11 mouse cellular contexts compared by ENCODE assay signal in the genomic region with DNA sequence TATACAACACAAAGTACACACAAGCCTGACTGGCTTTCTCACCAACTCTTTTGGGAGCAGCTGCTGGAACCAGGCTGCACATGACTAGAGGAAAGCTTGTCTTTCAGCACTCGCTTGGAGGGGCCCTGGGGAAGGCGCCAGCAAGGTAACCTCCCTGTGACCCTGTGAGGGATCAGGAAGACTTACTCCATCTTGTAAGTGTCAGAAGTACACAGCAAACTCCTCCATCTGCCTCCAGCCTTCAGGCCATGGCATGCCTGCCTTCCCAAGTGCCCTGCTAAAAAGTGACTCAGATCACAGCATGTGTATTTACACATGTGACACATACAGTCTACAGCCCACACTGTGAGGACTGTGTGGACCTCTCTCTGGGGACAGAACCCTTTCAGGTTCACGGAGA. TPM values are rescaled to one million over a fixed set of nuclear protein-coding genes. Genes with fewer than 3 reads are reported as not detected.
DNase-seq lines count a peak whose midpoint lies in the region; ATAC-seq and TF ChIP-seq lines count a peak whose summit lies in the region.
"Had no signal": no experiment of that assay in that cellular context is flagged by ENCODE, and none has a peak within 500 bp of the region (broad histone marks: within the 10 kb centered on the region; RNA-seq: fewer than 3 reads in every experiment).

No protein-coding gene starts in this region.

- H3K4me1 ChIP-seq in intestine, embryonic 14.5 days (replicated peaks; ENCODE audit: control insufficient read depth, insufficient read depth, low read length): peaks cover 20% of the 10 kb centered on the region
- H3K4me1 ChIP-seq in intestine, postnatal 0 days (replicated peaks; ENCODE audit: control insufficient read depth, insufficient read depth, low read length): no peaks in the 10 kb centered on the region
- H3K4me1 ChIP-seq in limb, embryonic 13.5 days: peaks cover 24% of the 10 kb centered on the region

- peak; percentile 65 for DNase-seq in intestine, embryonic 14.5 days (ENCODE audit: low spot score)
- DNase-seq in 3T3-L1 (ENCODE audit: low read depth, low spot score): peak; percentile 15
- peak; percentile 66 for DNase-seq in embryo, embryonic 11.5 days (ENCODE audit: low read depth, low spot score)
- DNase-seq in right cerebral cortex, postnatal 25 days: no peak
- DNase-seq in left cerebral cortex, postnatal 4 days: no peak
- no peak for DNase-seq in gastrocnemius, postnatal 36 days
- DNase-seq: layer of hippocampus, postnatal 36 days; thymus, adult 2 months had no signal

- H3K4me2 ChIP-seq in intestine, embryonic 14.5 days (ENCODE audit: low read length): no peak overlapping the region
- H3K4me2 ChIP-seq in intestine, postnatal 0 days (replicated peaks; ENCODE audit: low read depth): no peak overlapping the region
- H3K4me2 ChIP-seq in limb, embryonic 13.5 days (replicated peaks): peak overlapping the region; percentile 30; the same call in 1 of the 2 replicates

- no peak overlapping the region for H3K9ac ChIP-seq in intestine, embryonic 14.5 days (ENCODE audit: low read length)
- no peak overlapping the region for H3K9ac ChIP-seq in intestine, postnatal 0 days (ENCODE audit: low read depth, low read length)
- H3K9ac ChIP-seq in limb, embryonic 13.5 days: no peak overlapping the region

- ATAC-seq in intestine, embryonic 14.5 days (replicated peaks; ENCODE audit: low FRiP score, low TSS enrichment, low read depth): peak; percentile 81
- ATAC-seq in intestine, postnatal 0 days: no peak
- peak; percentile 94 for ATAC-seq in limb, embryonic 13.5 days (ENCODE audit: low FRiP score, low read depth)

- 0 out of 2 replicates have a peak, but pooled peaks cover 3% of the 10 kb centered on the region for H3K36me3 ChIP-seq in intestine, embryonic 14.5 days (ENCODE audit: control insufficient read depth, insufficient read depth, low read length)
- H3K36me3 ChIP-seq in intestine, postnatal 0 days (ENCODE audit: control insufficient read depth, insufficient read depth): no peaks in the 10 kb centered on the region
- no peaks in the 10 kb centered on the region for H3K36me3 ChIP-seq in limb, embryonic 13.5 days

- no peak for TF ChIP-seq CTCF in intestine, postnatal 0 days (IDR thresholded peaks at IDR 0.05; ENCODE audit: low read depth)

- no peak overlapping the region for H3K4me3 ChIP-seq in intestine, embryonic 14.5 days (ENCODE audit: low read depth, low read length)
- H3K4me3 ChIP-seq in intestine, postnatal 0 days (ENCODE audit: low read depth, low read length): no peak overlapping the region
- no peak overlapping the region for H3K4me3 ChIP-seq in limb, embryonic 13.5 days

- intact Hi-C loops in left cerebral cortex, postnatal 4 days (cut with DNase I): no loop called here
- intact Hi-C loops in gastrocnemius, postnatal 36 days (cut with DNase I): no loop called here

- peak overlapping the region; percentile 55 for H3K27ac ChIP-seq in intestine, embryonic 14.5 days (ENCODE audit: low read depth)
- H3K27ac ChIP-seq in intestine, postnatal 0 days (ENCODE audit: low read depth, low read length): no peak overlapping the region
- no peak overlapping the region; the same call in 1 of the 2 replicates for H3K27ac ChIP-seq in limb, embryonic 13.5 days

- no peaks in the 10 kb centered on the region for H3K9me3 ChIP-seq in intestine, embryonic 14.5 days (ENCODE audit: control insufficient read depth, low read length)
- no peaks in the 10 kb centered on the region for H3K9me3 ChIP-seq in intestine, postnatal 0 days (ENCODE audit: control insufficient read depth)
- 0 out of 2 replicates have a peak, but pooled peaks cover 4% of the 10 kb centered on the region for H3K9me3 ChIP-seq in limb, embryonic 13.5 days

- WGBS in intestine, embryonic 14.5 days: 15% methylated on average over 3 of the region's 3 CpGs
- 31% methylated on average over 3 of the region's 3 CpGs for WGBS in intestine, postnatal 0 days
- WGBS in limb, embryonic 13.5 days: 6% methylated on average over 3 of the region's 3 CpGs

- no peaks in the 10 kb centered on the region for H3K27me3 ChIP-seq in intestine, embryonic 14.5 days (replicated peaks; ENCODE audit: control insufficient read depth, insufficient read depth, low read length)
- no peaks in the 10 kb centered on the region for H3K27me3 ChIP-seq in intestine, postnatal 0 days (replicated peaks; ENCODE audit: control insufficient read depth, insufficient read depth, low read length)
- H3K27me3 ChIP-seq in limb, embryonic 13.5 days: no peaks in the 10 kb centered on the region

RNA-seq across cellular contexts. Expression of a gene that starts 36.0 kb away (rescaled TPM):
- polyA plus RNA-seq in intestine, embryonic 14.5 days (2014; fragmentation: Nextera tagmentation; extraction: Ambion mirVana): 34.3 and 41.3 TPM in 2 replicates
- polyA plus RNA-seq in intestine, postnatal 0 days (2015; fragmentation: Nextera tagmentation; extraction: Ambion mirVana): 4.9 TPM in 2 replicates
- polyA plus RNA-seq in limb, embryonic 13.5 days (2015; fragmentation: Nextera tagmentation; extraction: Ambion mirVana): 23.2 and 25.4 TPM in 2 replicates
- 10 to 100 TPM; 13.9 to 24.5 TPM for total RNA-seq in left cerebral cortex, postnatal 4 days (2021)
- total RNA-seq in gastrocnemius, postnatal 36 days (2021): 1 to 10 TPM; 2.3 to 2.9 TPM
- total RNA-seq: CH12.LX had no signal

Comparison
In these comparisons a context has a peak if more than half of its experiments do, and no peak if none do; other contexts are left out.
1. DNase-seq: peak in intestine, embryonic 14.5 days (single experiment), 3T3-L1 (single experiment) and embryo, embryonic 11.5 days (single experiment); none in right cerebral cortex, postnatal 25 days (single experiment), left cerebral cortex, postnatal 4 days (single experiment) and gastrocnemius, postnatal 36 days (0 of 2).